Mouse (Mus musculus) G1E (cell line): ENCODE measurements around the gene Slc1a1.

Experiments
- CTCF ChIP-seq: IDR thresholded peaks from 2 replicates; pipeline ENCODE4 v1.5.1; 2012; ENCODE audit warnings: low read depth, low read length, inconsistent platforms, mixed read lengths
- GATA1 ChIP-seq: IDR thresholded peaks from 2 replicates; pipeline ENCODE4 v1.6.1; 2012; ENCODE audit warnings: borderline replicate concordance, low read length, inconsistent platforms, mixed read lengths
- POLR2AphosphoS5 ChIP-seq: IDR thresholded peaks from 2 replicates; pipeline ENCODE4 v1.6.1; 2012; ENCODE audit warnings: low read depth, low read length, inconsistent platforms; ENCODE audit not compliant: insufficient replicate concordance
- TAL1 ChIP-seq: conservative IDR thresholded peaks from 2 replicates; pipeline ENCODE4 v1.6.1; 2012; ENCODE audit warnings: low read depth, low read length, inconsistent platforms, mixed read lengths

DNA sequence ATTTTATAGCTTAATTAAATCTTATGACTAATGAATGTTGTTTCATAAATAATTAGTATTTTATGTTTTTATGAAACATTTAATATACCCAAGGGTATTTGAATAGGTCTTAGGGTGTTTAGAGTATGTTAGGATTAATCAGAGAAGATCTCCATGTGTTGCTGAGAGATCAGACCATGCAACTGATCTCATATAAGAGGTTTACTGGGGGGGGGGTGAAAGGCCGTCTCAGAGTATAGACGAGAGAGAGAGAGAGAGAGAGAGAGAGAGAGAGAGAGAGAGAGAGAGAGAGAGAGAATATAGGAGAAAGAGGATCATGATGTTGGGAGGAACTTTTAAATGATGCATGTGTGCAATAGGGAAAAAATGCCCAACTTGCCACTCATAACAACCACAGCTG, 35.5 kb downstream of the Slc1a1 start:
- no peak for TF ChIP-seq CTCF
- TF ChIP-seq GATA1: no peak
- no peak for TF ChIP-seq TAL1
- TF ChIP-seq POLR2AphosphoS5: no peak
